In the genomic region with DNA sequence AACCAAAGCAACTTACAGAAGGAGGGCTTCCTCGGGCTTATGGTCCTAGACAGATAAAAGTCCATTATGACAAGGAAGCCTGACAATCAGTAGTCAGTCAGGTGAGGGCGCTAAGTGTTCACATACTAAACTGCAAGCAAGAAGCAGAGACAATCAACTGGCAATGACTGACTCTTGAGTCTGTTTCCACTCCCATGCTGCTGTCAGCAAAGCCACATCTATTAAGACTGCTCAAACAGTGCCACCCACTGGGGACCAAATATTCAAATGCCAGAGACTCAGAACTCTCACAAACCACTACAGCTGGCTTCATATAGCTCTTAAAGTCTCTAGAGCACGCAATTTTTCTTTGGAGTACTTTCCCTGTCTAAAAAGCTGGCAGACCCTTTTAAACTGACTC, we compare ENCODE assay signal across 16 mouse cellular contexts.
DNase-seq lines count a peak whose midpoint lies in the region; ATAC-seq and TF ChIP-seq lines count a peak whose summit lies in the region.
"Had no signal": no experiment of that assay in that cellular context is flagged by ENCODE, and none has a peak within 500 bp of the region (broad histone marks: within the 10 kb centered on the region; RNA-seq: fewer than 3 reads in every experiment).

No protein-coding gene starts in this region.

- H3K9ac ChIP-seq in intestine, postnatal 0 days (ENCODE audit: low read depth, low read length) = no peak overlapping the region
- H3K9ac ChIP-seq in intestine, embryonic 15.5 days = no peak overlapping the region
- no peak overlapping the region for H3K9ac ChIP-seq in midbrain, embryonic 14.5 days (replicated peaks; ENCODE audit: low read length)
- H3K9ac ChIP-seq in midbrain, embryonic 16.5 days (ENCODE audit: low read depth, low read length) = no peak overlapping the region
- H3K9ac ChIP-seq: embryonic facial prominence, embryonic 15.5 days; heart, embryonic 15.5 days; hindbrain, embryonic 15.5 days; kidney, embryonic 15.5 days; midbrain, embryonic 12.5 days; neural tube, embryonic 13.5 days had no signal

- no peak overlapping the region for H3K27ac ChIP-seq in intestine, postnatal 0 days (ENCODE audit: low read depth, low read length)
- no peak overlapping the region for H3K27ac ChIP-seq in intestine, embryonic 15.5 days
- H3K27ac ChIP-seq in midbrain, embryonic 14.5 days (replicated peaks; ENCODE audit: low read depth, low read length) = no peak overlapping the region
- no peak overlapping the region for H3K27ac ChIP-seq in midbrain, embryonic 16.5 days (ENCODE audit: low read length)
- H3K27ac ChIP-seq: embryonic facial prominence, embryonic 15.5 days; heart, embryonic 15.5 days; hindbrain, embryonic 15.5 days; kidney, embryonic 15.5 days; midbrain, embryonic 12.5 days; neural tube, embryonic 13.5 days had no signal

- peak; percentile 25; the same call in 1 of the 2 replicates for TF ChIP-seq CTCF in intestine, postnatal 0 days (IDR thresholded peaks at IDR 0.05; ENCODE audit: low read depth)
- TF ChIP-seq CTCF in Patski (IDR thresholded peaks at IDR 0.05) = peak; percentile 18

- DNase-seq in midbrain, embryonic 14.5 days = peak; percentile 41
- no peak for DNase-seq in Patski (ENCODE audit: low read depth, low spot score)
- DNase-seq in retina, embryonic 14.5 days (ENCODE audit: low spot score) = peak; percentile 25
- no peak for DNase-seq in natural killer cell, adult 2 months (ENCODE audit: low spot score in 2 of 2)
- DNase-seq: cerebellum, adult 9-10 months; right cerebral cortex, adult 18-20 months had no signal

- no peaks in the 10 kb centered on the region for H3K27me3 ChIP-seq in intestine, postnatal 0 days (replicated peaks; ENCODE audit: control insufficient read depth, insufficient read depth, low read length)
- H3K27me3 ChIP-seq in intestine, embryonic 15.5 days (replicated peaks) = no peaks in the 10 kb centered on the region
- H3K27me3 ChIP-seq in midbrain, embryonic 14.5 days (ENCODE audit: control insufficient read depth, insufficient read depth, low read length) = no peaks in the 10 kb centered on the region
- H3K27me3 ChIP-seq in midbrain, embryonic 16.5 days (ENCODE audit: control insufficient read depth, insufficient read depth, low read depth, low read length) = no peaks in the 10 kb centered on the region
- H3K27me3 ChIP-seq in Patski = peaks cover 28% of the 10 kb centered on the region
- H3K27me3 ChIP-seq: embryonic facial prominence, embryonic 15.5 days; hindbrain, embryonic 15.5 days; kidney, embryonic 15.5 days; midbrain, embryonic 12.5 days had no signal

- ATAC-seq in intestine, postnatal 0 days = no peak
- no peak for ATAC-seq in intestine, embryonic 15.5 days
- ATAC-seq in midbrain, embryonic 14.5 days (ENCODE audit: low FRiP score, low TSS enrichment) = no peak
- ATAC-seq in midbrain, embryonic 16.5 days = no peak
- no peak for ATAC-seq in Patski

- H3K4me1 ChIP-seq in intestine, postnatal 0 days (replicated peaks; ENCODE audit: control insufficient read depth, insufficient read depth, low read length) = no peaks in the 10 kb centered on the region
- H3K4me1 ChIP-seq in intestine, embryonic 15.5 days (replicated peaks) = no peaks in the 10 kb centered on the region
- H3K4me1 ChIP-seq in midbrain, embryonic 14.5 days (ENCODE audit: control insufficient read depth, insufficient read depth, low read length) = no peaks in the 10 kb centered on the region
- no peaks in the 10 kb centered on the region for H3K4me1 ChIP-seq in midbrain, embryonic 16.5 days (ENCODE audit: control insufficient read depth, insufficient read depth, low read length)
- H3K4me1 ChIP-seq: embryonic facial prominence, embryonic 15.5 days; heart, embryonic 15.5 days; hindbrain, embryonic 15.5 days; kidney, embryonic 15.5 days; midbrain, embryonic 12.5 days; neural tube, embryonic 13.5 days had no signal

- no peak overlapping the region for H3K4me3 ChIP-seq in intestine, postnatal 0 days (ENCODE audit: low read depth, low read length)
- H3K4me3 ChIP-seq in intestine, embryonic 15.5 days (replicated peaks) = no peak overlapping the region
- H3K4me3 ChIP-seq in midbrain, embryonic 14.5 days (replicated peaks; ENCODE audit: low read depth, low read length) = no peak overlapping the region
- no peak overlapping the region for H3K4me3 ChIP-seq in midbrain, embryonic 16.5 days (ENCODE audit: low read depth, low read length)
- H3K4me3 ChIP-seq: embryonic facial prominence, embryonic 15.5 days; heart, embryonic 15.5 days; hindbrain, embryonic 15.5 days; kidney, embryonic 15.5 days; midbrain, embryonic 12.5 days; neural tube, embryonic 13.5 days had no signal

- in situ Hi-C loops in Patski (cut with MboI; ENCODE audit: low pct_unique_long_range_greater_than_20kb) = no loop called here

- no peak overlapping the region for H3K4me2 ChIP-seq in intestine, postnatal 0 days (replicated peaks; ENCODE audit: low read depth)
- no peak overlapping the region for H3K4me2 ChIP-seq in intestine, embryonic 15.5 days (replicated peaks)
- H3K4me2 ChIP-seq in midbrain, embryonic 14.5 days (ENCODE audit: low read length) = no peak overlapping the region
- no peak overlapping the region for H3K4me2 ChIP-seq in midbrain, embryonic 16.5 days (ENCODE audit: low read length)
- H3K4me2 ChIP-seq: embryonic facial prominence, embryonic 15.5 days; heart, embryonic 15.5 days; hindbrain, embryonic 15.5 days; kidney, embryonic 15.5 days; midbrain, embryonic 12.5 days; neural tube, embryonic 13.5 days had no signal

- POLR2A ChIA-PET in Patski (lab: Charles Lee) = no interaction called here

- CTCF ChIA-PET in Patski (lab: Charles Lee) = interaction anchor here (2.4 kb wide), 1 partner anchor 16 kb away, joined by 7 read pairs; no protein-coding TSS in a partner anchor

- H3K36me3 ChIP-seq in intestine, postnatal 0 days (ENCODE audit: control insufficient read depth, insufficient read depth) = no peaks in the 10 kb centered on the region
- no peaks in the 10 kb centered on the region for H3K36me3 ChIP-seq in intestine, embryonic 15.5 days
- no peaks in the 10 kb centered on the region for H3K36me3 ChIP-seq in midbrain, embryonic 14.5 days (ENCODE audit: control insufficient read depth, insufficient read depth, low read length)
- H3K36me3 ChIP-seq in midbrain, embryonic 16.5 days (ENCODE audit: control insufficient read depth, insufficient read depth, low read length) = no peaks in the 10 kb centered on the region
- H3K36me3 ChIP-seq: embryonic facial prominence, embryonic 15.5 days; G1E; heart, embryonic 15.5 days; hindbrain, embryonic 15.5 days; kidney, embryonic 15.5 days; midbrain, embryonic 12.5 days; neural tube, embryonic 13.5 days had no signal

- 60% methylated on average over 3 of the region's 3 CpGs for WGBS in intestine, postnatal 0 days
- 62% methylated on average over 3 of the region's 3 CpGs for WGBS in intestine, embryonic 15.5 days
- WGBS in midbrain, embryonic 14.5 days = 61% methylated on average over 3 of the region's 3 CpGs
- 53% methylated on average over 3 of the region's 3 CpGs for WGBS in midbrain, embryonic 16.5 days

- no peaks in the 10 kb centered on the region for H3K9me3 ChIP-seq in intestine, postnatal 0 days (ENCODE audit: control insufficient read depth)
- H3K9me3 ChIP-seq in intestine, embryonic 15.5 days = no peaks in the 10 kb centered on the region
- H3K9me3 ChIP-seq in midbrain, embryonic 14.5 days (ENCODE audit: control insufficient read depth, low read length) = no peaks in the 10 kb centered on the region
- H3K9me3 ChIP-seq in midbrain, embryonic 16.5 days (replicated peaks; ENCODE audit: control insufficient read depth, low read length, poor library complexity, severe bottlenecking) = no peaks in the 10 kb centered on the region
- H3K9me3 ChIP-seq: embryonic facial prominence, embryonic 15.5 days; G1E; heart, embryonic 15.5 days; hindbrain, embryonic 15.5 days; kidney, embryonic 15.5 days; midbrain, embryonic 12.5 days; neural tube, embryonic 13.5 days had no signal

Comparison
In these comparisons a context has a peak if more than half of its experiments do, and no peak if none do; other contexts are left out.
1. DNase-seq: peak in midbrain, embryonic 14.5 days (single experiment) and retina, embryonic 14.5 days (single experiment); none in Patski (single experiment) and natural killer cell, adult 2 months (0 of 2).